Mouse (Mus musculus) forebrain, embryonic 15.5 days (tissue): ENCODE results near the gene Eif3a. TPM values are rescaled to one million over a fixed set of nuclear protein-coding genes. Genes with fewer than 3 reads are reported as not detected.

Experiments used
- microRNA-seq: library from miRNA; unstranded; fragments of <30 nt; microRNA quantifications from one replicate; pipeline ENCODE4, GENCODE M21; 2016
- polyA plus RNA-seq: library from polyadenylated mRNA; unstranded; fragments of >200 nt; fragmentation: Nextera tagmentation; extraction: Ambion mirVana; gene quantifications from 2 replicates; pipeline ENCODE4 v1.2.1, GENCODE M21; 2015

Eif3a gene
- polyA plus RNA-seq, 1 experiment from 2014 or later: 110 TPM

Small RNA genes lying within 50 kb of the gene (microRNA-seq; reads per million reads assigned to microRNA genes)
- gene mmu-mir-3084-1: not detected

Other genes starting within 250 kb of the Eif3a start
- 23.2 and 26.2 TPM in 2 replicates for gene Cacul1, start 209.6 kb downstream of the Eif3a start, polyA plus RNA-seq
- gene Nanos1, start 34.7 kb downstream of the Eif3a start, polyA plus RNA-seq: 11.7 and 13.5 TPM in 2 replicates
- 41.4 and 42.9 TPM in 2 replicates for gene Fam45a, start 20.9 kb upstream of the Eif3a start, polyA plus RNA-seq
- 10.2 and 10.6 TPM in 2 replicates for gene Sfxn4, start 70.8 kb upstream of the Eif3a start, polyA plus RNA-seq
- 71.1 and 72.9 TPM in 2 replicates for gene Prdx3, start 83.9 kb upstream of the Eif3a start, polyA plus RNA-seq
- gene Grk5, start 99.1 kb upstream of the Eif3a start, polyA plus RNA-seq: 2.1 and 2.7 TPM in 2 replicates